Mouse (Mus musculus): ENCODE data around the gene Duxbl1.
"Not testable (repeated sequence)": the region's sequence is repeated elsewhere in the genome, so short reads cannot be mapped to it uniquely, and the experiment has no call there.

The Duxbl1 gene

GRCm38 (mm10) chr14:25978371-25979241 lies at the start of gene Duxbl1:
Duxbl1 (plus strand) TSS chr14:25978577.
- in situ Hi-C loops (cut with MboI; ENCODE audit: unreplicated experiment in 2 of 2) = not testable (repeated sequence)

GRCm38 (mm10) chr14:25936867-25937630 lies 41.3 kb upstream of the Duxbl1 start:
- in situ Hi-C loops (cut with MboI; ENCODE audit: unreplicated experiment in 2 of 2) = not testable (repeated sequence)

- in situ Hi-C loops (cut with MboI; ENCODE audit: unreplicated experiment in 2 of 2) = not testable (repeated sequence)
Observed at GRCm38 (mm10) chr14:25938004-25938403, 40.4 kb upstream of the Duxbl1 start, which contains the start of gene Cphx1. Cphx1 (plus strand) TSS chr14:25938304.

- in situ Hi-C loops (cut with MboI; ENCODE audit: unreplicated experiment in 2 of 2) = not testable (repeated sequence)
Observed at GRCm38 (mm10) chr14:25957861-25958260, 20.5 kb upstream of the Duxbl1 start.

GRCm38 (mm10) chr14:25979242-25979941 lies 1.0 kb downstream of the Duxbl1 start:
- in situ Hi-C loops (cut with MboI; ENCODE audit: unreplicated experiment in 2 of 2) = not testable (repeated sequence)

- in situ Hi-C loops (cut with MboI; ENCODE audit: unreplicated experiment in 2 of 2) = not testable (repeated sequence)
Observed at GRCm38 (mm10) chr14:25981880-25982279, 3.5 kb downstream of the Duxbl1 start.

- in situ Hi-C loops (cut with MboI; ENCODE audit: unreplicated experiment in 2 of 2) = not testable (repeated sequence)
Observed at GRCm38 (mm10) chr14:26007462-26007861, 29.1 kb downstream of the Duxbl1 start.

GRCm38 (mm10) chr14:26016414-26016813 lies 38.0 kb downstream of the Duxbl1 start:
- in situ Hi-C loops (cut with MboI; ENCODE audit: unreplicated experiment in 2 of 2) = not testable (repeated sequence)

GRCm38 (mm10) chr14:26021555-26021954 lies 43.2 kb downstream of the Duxbl1 start:
- in situ Hi-C loops (cut with MboI; ENCODE audit: unreplicated experiment in 2 of 2) = not testable (repeated sequence)

GRCm38 (mm10) chr14:26022831-26023230 lies 44.5 kb downstream of the Duxbl1 start:
- in situ Hi-C loops (cut with MboI; ENCODE audit: unreplicated experiment in 2 of 2) = not testable (repeated sequence)

- in situ Hi-C loops (cut with MboI; ENCODE audit: unreplicated experiment in 2 of 2) = not testable (repeated sequence)
Observed at GRCm38 (mm10) chr14:26025653-26026052, 47.3 kb downstream of the Duxbl1 start.

GRCm38 (mm10) chr14:26034364-26034763 lies 56.0 kb downstream of the Duxbl1 start:
- in situ Hi-C loops (cut with MboI; ENCODE audit: unreplicated experiment in 2 of 2) = not testable (repeated sequence)

- in situ Hi-C loops (cut with MboI; ENCODE audit: unreplicated experiment in 2 of 2) = not testable (repeated sequence)
Observed at GRCm38 (mm10) chr14:26035439-26035838, 57.1 kb downstream of the Duxbl1 start.

All from v-Abl transformed pro-B cells (cell line).